Mouse (Mus musculus) midbrain, embryonic 15.5 days (tissue): ENCODE measurements around the gene Commd8. TPM values are rescaled to one million over a fixed set of nuclear protein-coding genes. Genes with fewer than 3 reads are reported as not detected.
"Not testable (repeated sequence)": the region's sequence is repeated elsewhere in the genome, so short reads cannot be mapped to it uniquely, and the experiment has no call there.

ENCODE experiments used
- ATAC-seq: fragments of 200-750 bp; cut with Nextera tagmentation; replicated peaks from 2 replicates; pipeline ENCODE4 v1.8.0; 2017; ENCODE audit warnings: moderate TSS enrichment
- H3K27ac ChIP-seq: fragments of 300-500 bp; sonication (generic); 2 replicates; pipeline ENCODE4 v1.5.1; 2015; ENCODE audit warnings: mild to moderate bottlenecking, inconsistent platforms
- H3K27me3 ChIP-seq: fragments of 300-500 bp; sonication (generic); replicated peaks from 2 replicates; pipeline ENCODE4 v1.6.1; 2015; ENCODE audit warnings: inconsistent platforms
- H3K36me3 ChIP-seq: fragments of 300-500 bp; sonication (generic); replicated peaks from 2 replicates; pipeline ENCODE4 v1.6.1; 2015; ENCODE audit warnings: inconsistent platforms
- H3K4me1 ChIP-seq: fragments of 300-500 bp; sonication (generic); 2 replicates; pipeline ENCODE4 v1.6.1; 2015; ENCODE audit warnings: inconsistent platforms
- H3K4me2 ChIP-seq: fragments of 300-500 bp; sonication (generic); 2 replicates; pipeline ENCODE4 v1.6.1; 2015; ENCODE audit warnings: inconsistent platforms, mild to moderate bottlenecking, moderate library complexity
- H3K4me3 ChIP-seq: fragments of 300-500 bp; sonication (generic); 2 replicates; pipeline ENCODE4 v1.5.1; 2015; ENCODE audit warnings: mild to moderate bottlenecking, inconsistent platforms
- H3K9ac ChIP-seq: fragments of 300-500 bp; sonication (generic); 2 replicates; pipeline ENCODE4 v1.6.1; 2015; ENCODE audit warnings: mild to moderate bottlenecking, inconsistent platforms
- H3K9me3 ChIP-seq: fragments of 300-500 bp; sonication (generic); 2 replicates; pipeline ENCODE4 v1.6.1; 2016; ENCODE audit warnings: inconsistent platforms
- WGBS: fragments of 180-500 bp; shearing (Covaris S2); methylation state at CpG from one replicate; pipeline ENCODE4 v1.1.7; 2015; ENCODE audit warnings: mixed read lengths; 5-methylcytosine and 5-hydroxymethylcytosine counted together
- polyA plus RNA-seq: library from polyadenylated mRNA; unstranded; fragments of >200 nt; fragmentation: Nextera tagmentation; extraction: Ambion mirVana; gene quantifications from 2 replicates; pipeline ENCODE4 v1.2.1, GENCODE M21; 2015

Commd8 gene
- polyA plus RNA-seq, 1 experiment from 2014 or later: 126 TPM

DNA sequence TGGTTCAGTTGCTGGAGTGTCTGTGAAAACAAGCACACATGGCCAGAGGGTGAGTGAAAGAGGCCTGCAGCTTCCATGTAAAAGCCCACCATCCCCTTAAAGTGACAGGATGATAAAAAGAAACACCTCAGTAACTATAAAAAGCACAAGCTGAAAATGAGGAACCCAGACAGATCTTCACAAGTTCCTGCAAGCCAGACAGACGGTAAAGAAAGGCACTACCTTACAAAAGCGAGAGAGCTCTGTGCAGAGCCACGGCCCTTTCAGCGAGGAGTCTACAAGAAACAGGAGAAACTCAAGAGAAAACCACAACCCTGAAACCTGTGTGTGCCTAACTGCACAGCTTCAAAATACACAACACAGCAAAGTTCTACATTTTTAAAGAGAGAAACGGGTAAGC, 5.1 kb downstream of the Commd8 start:
- Histone ChIP-seq H3K9me3 (no peaks in the 10 kb centered on the region), H3K4me3 (no peak overlapping the region), H3K27ac (no peak overlapping the region), H3K9ac (no peak overlapping the region), H3K27me3 (no peaks in the 10 kb centered on the region), H3K36me3 (peaks cover 32% of the 10 kb centered on the region; the same call in 1 of the 2 replicates), H3K4me1 (peaks cover 18% of the 10 kb centered on the region), H3K4me2 (no peak overlapping the region)
- ATAC-seq: no peak
- 77% methylated on average over 5 of the region's 5 CpGs for WGBS

- no peak overlapping the region for H3K27ac ChIP-seq
These were observed 7.1 kb downstream of the Commd8 start for GRCm38 (mm10) chr5:72160781-72161485.

DNA sequence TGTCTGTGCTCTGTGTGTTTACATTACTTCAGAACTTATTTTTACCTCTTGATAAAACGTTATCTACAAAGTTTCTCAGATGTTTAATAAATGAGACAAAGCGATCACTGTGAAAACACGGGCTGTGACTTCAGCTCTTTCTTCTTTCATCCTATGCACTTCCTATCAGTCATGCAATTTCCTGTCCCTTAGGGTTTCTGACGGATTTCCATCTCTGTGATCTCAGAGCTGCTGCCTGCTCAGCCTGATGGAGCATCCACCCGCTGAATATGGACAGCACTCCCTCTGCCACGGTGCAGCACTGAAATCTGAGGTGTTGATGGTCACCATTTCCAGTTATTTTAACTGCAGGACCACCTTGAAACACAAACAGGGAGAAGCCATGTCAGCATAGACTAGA, 8.5 kb downstream of the Commd8 start:
- peaks cover 33% of the 10 kb centered on the region; the same call in 1 of the 2 replicates for H3K36me3 ChIP-seq
- no peak overlapping the region for H3K4me3 ChIP-seq
- no peaks in the 10 kb centered on the region for H3K9me3 ChIP-seq
- 75% methylated on average over 6 of the region's 6 CpGs for WGBS
- no peak overlapping the region for H3K27ac ChIP-seq
- H3K9ac ChIP-seq: no peak overlapping the region
- H3K4me2 ChIP-seq: no peak overlapping the region
- H3K4me1 ChIP-seq: 0 out of 2 replicates have a peak, but pooled peaks cover 4% of the 10 kb centered on the region
- no peaks in the 10 kb centered on the region for H3K27me3 ChIP-seq
- no peak for ATAC-seq

More at GRCm38 (mm10) chr5:72160781-72161485, 7.1 kb downstream of the Commd8 start:
- H3K36me3 ChIP-seq: peaks cover 33% of the 10 kb centered on the region; the same call in 1 of the 2 replicates
- H3K27me3 ChIP-seq: no peaks in the 10 kb centered on the region
- no peak overlapping the region for H3K4me2 ChIP-seq
- WGBS: 92% methylated on average over 11 of the region's 11 CpGs
- H3K9me3 ChIP-seq: no peaks in the 10 kb centered on the region
- no peak for ATAC-seq
- 0 out of 2 replicates have a peak, but pooled peaks cover 4% of the 10 kb centered on the region for H3K4me1 ChIP-seq
- no peak overlapping the region for H3K4me3 ChIP-seq
- no peak overlapping the region for H3K9ac ChIP-seq

- Histone ChIP-seq H3K4me1 (no peaks in the 10 kb centered on the region), H3K4me3 (no peak overlapping the region), H3K4me2 (no peak overlapping the region), H3K9ac (no peak overlapping the region), H3K36me3 (peaks cover 30% of the 10 kb centered on the region; the same call in 1 of the 2 replicates), H3K9me3 (no peaks in the 10 kb centered on the region), H3K27me3 (no peaks in the 10 kb centered on the region), H3K27ac (no peak overlapping the region)
- no peak for ATAC-seq
- WGBS: 93% methylated on average over 12 of the region's 12 CpGs
These were observed 9.3 kb downstream of the Commd8 start for GRCm38 (mm10) chr5:72158667-72159066.

- peaks cover 24% of the 10 kb centered on the region; the same call in 1 of the 2 replicates for H3K36me3 ChIP-seq
- no peak overlapping the region for H3K9ac ChIP-seq
- 95% methylated on average over 5 of the region's 5 CpGs for WGBS
These were observed 11.4 kb downstream of the Commd8 start for GRCm38 (mm10) chr5:72156598-72156997.

GRCm38 (mm10) chr5:72155686-72156085, 12.3 kb downstream of the Commd8 start:
- not testable (repeated sequence) for H3K4me2 ChIP-seq, H3K4me1 ChIP-seq, H3K9ac ChIP-seq, H3K27me3 ChIP-seq, ATAC-seq, H3K4me3 ChIP-seq, H3K27ac ChIP-seq, H3K9me3 ChIP-seq
- H3K36me3 ChIP-seq: peaks cover 21% of the 10 kb centered on the region; the same call in 1 of the 2 replicates
- 81% methylated on average over 3 of the region's 3 CpGs for WGBS

More at GRCm38 (mm10) chr5:72156598-72156997, 11.4 kb downstream of the Commd8 start:
- H3K4me2 ChIP-seq: no peak overlapping the region
- H3K4me3 ChIP-seq: no peak overlapping the region
- H3K9me3 ChIP-seq: no peaks in the 10 kb centered on the region
- no peak for ATAC-seq
- no peaks in the 10 kb centered on the region for H3K27me3 ChIP-seq
- H3K27ac ChIP-seq: no peak overlapping the region
- no peaks in the 10 kb centered on the region for H3K4me1 ChIP-seq

GRCm38 (mm10) chr5:72150870-72151269, 17.1 kb downstream of the Commd8 start:
- no peaks in the 10 kb centered on the region for H3K4me1 ChIP-seq

DNA sequence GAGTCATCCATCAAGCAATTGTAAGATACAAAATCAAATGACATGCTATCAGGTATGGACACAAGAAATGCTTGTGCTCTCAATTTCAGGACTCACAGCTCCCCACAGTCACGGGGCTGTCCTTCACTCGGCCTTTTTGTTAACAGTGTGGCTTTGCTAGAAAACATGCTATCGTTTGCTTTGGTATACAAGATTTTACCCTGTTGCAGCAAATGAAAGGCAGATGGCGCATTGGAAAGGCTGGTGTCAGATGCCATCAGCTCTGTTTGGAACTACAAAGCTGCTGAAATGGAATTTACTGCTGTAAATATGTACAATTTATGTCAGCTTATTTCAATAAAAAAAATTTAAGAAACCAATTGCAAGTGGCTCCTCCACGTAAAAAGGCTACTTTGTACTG, 19.3 kb downstream of the Commd8 start:
- H3K27ac ChIP-seq: no peak overlapping the region

More at GRCm38 (mm10) chr5:72150870-72151269, 17.1 kb downstream of the Commd8 start:
- H3K36me3 ChIP-seq: no peaks in the 10 kb centered on the region; the same call in 1 of the 2 replicates
- no peak overlapping the region for H3K9ac ChIP-seq
- H3K4me2 ChIP-seq: no peak overlapping the region
- no peaks in the 10 kb centered on the region for H3K9me3 ChIP-seq
- H3K27me3 ChIP-seq: no peaks in the 10 kb centered on the region
- ATAC-seq: no peak
- H3K27ac ChIP-seq: no peak overlapping the region
- H3K4me3 ChIP-seq: no peak overlapping the region
- 97% methylated on average over 5 of the region's 5 CpGs for WGBS

GRCm38 (mm10) chr5:72139619-72140018, 28.4 kb downstream of the Commd8 start:
- Histone ChIP-seq H3K27ac (no peak overlapping the region), H3K9me3 (no peaks in the 10 kb centered on the region), H3K27me3 (no peaks in the 10 kb centered on the region), H3K36me3 (no peaks in the 10 kb centered on the region), H3K4me1 (no peaks in the 10 kb centered on the region), H3K4me2 (no peak overlapping the region), H3K9ac (no peak overlapping the region), H3K4me3 (no peak overlapping the region)
- 46% methylated on average over 1 of the region's 1 CpGs for WGBS
- ATAC-seq: no peak

More for the DNA sequence above, 19.3 kb downstream of the Commd8 start:
- Histone ChIP-seq H3K36me3 (no peaks in the 10 kb centered on the region), H3K4me1 (no peaks in the 10 kb centered on the region), H3K4me2 (no peak overlapping the region), H3K9me3 (no peaks in the 10 kb centered on the region), H3K9ac (no peak overlapping the region), H3K4me3 (no peak overlapping the region), H3K27me3 (no peaks in the 10 kb centered on the region)
- no peak for ATAC-seq
- WGBS: 46% methylated on average over 5 of the region's 5 CpGs

DNA sequence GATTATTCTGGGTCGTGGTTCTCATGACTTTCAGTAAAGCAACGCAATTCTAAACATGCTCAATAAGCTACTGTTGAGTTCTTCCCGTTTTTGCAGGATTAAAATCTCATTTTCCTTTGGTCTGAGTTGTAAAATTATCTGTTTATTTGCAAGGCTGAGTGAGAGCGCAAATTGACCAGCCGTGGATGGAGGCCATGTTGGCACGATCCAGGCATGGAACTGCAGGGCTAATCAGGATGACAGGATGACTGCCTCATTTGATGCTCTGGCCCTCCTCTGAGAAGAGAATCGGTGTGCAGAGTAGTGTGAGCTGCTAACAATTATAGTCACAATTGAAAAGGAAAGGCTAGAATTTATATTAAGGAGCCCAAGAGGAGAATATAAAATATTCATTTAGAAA, 29.7 kb downstream of the Commd8 start:
- Histone ChIP-seq H3K36me3 (no peaks in the 10 kb centered on the region), H3K27me3 (no peaks in the 10 kb centered on the region), H3K27ac (no peak overlapping the region), H3K9me3 (no peaks in the 10 kb centered on the region), H3K4me3 (no peak overlapping the region), H3K9ac (no peak overlapping the region), H3K4me1 (no peaks in the 10 kb centered on the region), H3K4me2 (no peak overlapping the region)
- ATAC-seq: no peak
- 78% methylated on average over 7 of the region's 7 CpGs for WGBS

GRCm38 (mm10) chr5:72133906-72134305, 34.1 kb downstream of the Commd8 start:
- Histone ChIP-seq H3K4me3 (no peak overlapping the region), H3K4me2 (no peak overlapping the region), H3K36me3 (no peaks in the 10 kb centered on the region), H3K4me1 (no peaks in the 10 kb centered on the region), H3K9ac (no peak overlapping the region), H3K27me3 (no peaks in the 10 kb centered on the region), H3K27ac (no peak overlapping the region), H3K9me3 (no peaks in the 10 kb centered on the region)
- ATAC-seq: no peak
- WGBS: 70% methylated on average over 2 of the region's 2 CpGs

DNA sequence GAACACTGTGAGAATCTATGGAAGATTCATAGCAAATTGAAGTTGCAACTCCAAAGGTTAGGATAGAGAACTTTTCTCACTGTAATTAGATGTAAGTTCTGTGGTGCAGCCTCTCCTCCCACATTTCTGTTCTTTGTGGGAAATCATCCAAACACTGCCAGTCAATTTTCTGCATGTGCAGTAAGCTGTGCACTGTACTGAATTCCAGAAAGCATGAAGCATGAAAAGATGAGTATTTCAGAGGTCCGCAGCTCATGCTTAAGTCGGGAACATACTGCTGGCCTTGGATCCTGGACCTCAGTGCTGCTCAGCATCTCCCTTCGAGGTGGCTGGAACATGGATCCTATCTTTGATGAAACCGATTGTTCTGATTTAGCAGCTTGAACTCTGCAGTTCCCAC, 41.3 kb downstream of the Commd8 start:
- WGBS: 84% methylated on average over 4 of the region's 4 CpGs
- no peaks in the 10 kb centered on the region for H3K9me3 ChIP-seq
- no peaks in the 10 kb centered on the region for H3K36me3 ChIP-seq
- no peak for ATAC-seq
- H3K9ac ChIP-seq: no peak overlapping the region
- no peaks in the 10 kb centered on the region for H3K4me1 ChIP-seq
- H3K4me2 ChIP-seq: no peak overlapping the region
- no peak overlapping the region for H3K27ac ChIP-seq
- H3K27me3 ChIP-seq: no peaks in the 10 kb centered on the region
- no peak overlapping the region for H3K4me3 ChIP-seq
